Mouse (Mus musculus): Measurements from ENCODE around the gene Atp11a.

Gene Atp11a

GRCm38 (mm10) chr8:12756391-12757157 is at the start of gene Atp11a:
Gene Atp11a (plus strand): TSS chr8:12757014.
- DNase-seq (ENCODE audit: inconsistent age in 2 of 2, low spot score in 1 of 2), result peak; percentile 83 to 86

DNA sequence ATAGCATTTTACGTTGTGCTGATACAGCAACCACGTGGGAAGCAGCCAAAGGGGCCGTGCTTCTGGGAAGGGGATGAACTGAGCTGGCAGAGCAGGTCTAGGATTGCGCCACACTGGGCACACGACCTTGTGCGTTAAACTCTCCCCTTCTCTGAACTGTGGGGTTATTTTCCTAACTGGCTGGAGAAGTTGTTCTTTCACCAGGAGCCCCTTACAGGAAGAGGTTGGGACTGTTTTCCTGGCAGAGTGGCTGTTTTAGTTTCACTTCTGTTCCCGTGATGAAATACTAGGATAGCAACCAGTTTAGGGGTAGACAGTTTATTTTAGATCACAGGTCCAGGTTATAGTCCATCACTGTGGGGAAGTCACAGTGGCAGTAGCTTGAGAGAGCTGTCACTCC is 45.2 kb upstream of the Atp11a start:
- peak; percentile 47 to 83 for DNase-seq (ENCODE audit: inconsistent age in 2 of 2, low spot score in 1 of 2)

- no peak for DNase-seq (ENCODE audit: inconsistent age in 2 of 2, low spot score in 1 of 2)
Measured at GRCm38 (mm10) chr8:12715861-12716585, 40.8 kb upstream of the Atp11a start.

- DNase-seq (ENCODE audit: inconsistent age in 2 of 2, low spot score in 1 of 2), result no peak
Measured at GRCm38 (mm10) chr8:12719091-12719490, 37.7 kb upstream of the Atp11a start.

DNA sequence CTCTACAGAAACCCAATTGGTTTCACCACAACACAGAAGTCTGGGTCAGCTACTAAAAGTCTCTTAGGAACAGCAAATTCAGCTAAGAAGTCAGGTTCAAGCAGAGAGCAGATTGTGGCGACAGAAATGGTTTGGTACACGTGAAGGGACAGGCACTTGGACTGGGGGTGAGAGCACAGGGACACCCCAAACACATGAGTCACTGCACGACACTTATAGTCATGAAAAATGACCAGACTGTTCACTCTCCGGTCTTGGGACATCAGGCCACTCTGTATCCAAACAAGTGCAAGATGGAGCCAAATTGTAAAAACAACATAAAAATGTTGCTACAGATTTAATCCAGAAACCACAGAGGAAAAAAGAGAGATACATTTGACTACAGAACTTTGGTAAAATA is 28.2 kb upstream of the Atp11a start:
- peak; percentile 51 to 68 for DNase-seq (ENCODE audit: inconsistent age in 2 of 2, low spot score in 1 of 2)

- peak; percentile 92 to 95 for DNase-seq (ENCODE audit: inconsistent age in 2 of 2, low spot score in 1 of 2)
Measured at GRCm38 (mm10) chr8:12730780-12731179, 26.0 kb upstream of the Atp11a start.

DNA sequence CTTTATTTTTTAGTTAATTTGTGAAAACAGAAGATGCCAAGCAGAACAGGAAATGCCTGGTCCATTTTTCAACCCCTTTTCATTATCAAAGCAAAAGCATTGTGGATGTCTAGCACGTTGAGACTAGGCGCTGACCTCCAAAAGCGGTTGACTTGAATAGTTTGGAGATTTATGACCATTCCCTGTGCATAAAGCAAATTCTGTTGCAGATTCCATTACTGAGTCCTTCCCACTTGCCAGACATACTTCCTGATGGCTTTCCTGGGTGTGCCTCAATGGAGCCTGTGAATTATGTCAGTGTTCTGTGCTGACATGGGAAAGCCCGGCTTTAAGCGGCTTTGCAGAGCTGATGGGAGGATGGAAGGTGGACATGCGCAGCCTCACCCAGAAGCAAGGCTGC is 24.4 kb upstream of the Atp11a start:
- DNase-seq (ENCODE audit: inconsistent age in 2 of 2, low spot score in 1 of 2), result peak; percentile 27 to 64

- no peak for DNase-seq (ENCODE audit: inconsistent age in 2 of 2, low spot score in 1 of 2)
Measured at GRCm38 (mm10) chr8:12739113-12739512, 17.7 kb upstream of the Atp11a start.

GRCm38 (mm10) chr8:12743390-12743789 is 13.4 kb upstream of the Atp11a start:
- no peak for DNase-seq (ENCODE audit: inconsistent age in 2 of 2, low spot score in 1 of 2)

DNA sequence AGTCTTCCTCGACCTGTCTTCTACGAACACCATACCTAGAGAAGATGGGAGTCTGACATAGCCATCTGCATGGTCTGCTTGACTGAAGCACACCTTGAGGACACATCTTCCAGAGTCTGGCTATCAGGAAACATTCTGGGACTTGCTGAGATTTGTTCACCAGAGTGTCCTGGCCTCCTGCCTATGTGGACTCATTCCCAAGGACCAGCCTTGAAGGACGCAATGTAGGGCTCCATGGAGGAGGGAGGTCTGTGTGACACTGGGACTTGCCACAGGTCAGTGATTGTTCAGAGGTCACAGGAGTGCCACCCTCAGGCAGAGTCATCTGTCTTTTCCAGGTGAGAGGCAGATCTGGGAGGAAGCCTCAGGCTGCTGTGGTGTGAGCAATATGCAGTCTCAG is 8.6 kb upstream of the Atp11a start:
- DNase-seq (ENCODE audit: inconsistent age in 2 of 2, low spot score in 1 of 2), result peak; percentile 81 to 92

DNA sequence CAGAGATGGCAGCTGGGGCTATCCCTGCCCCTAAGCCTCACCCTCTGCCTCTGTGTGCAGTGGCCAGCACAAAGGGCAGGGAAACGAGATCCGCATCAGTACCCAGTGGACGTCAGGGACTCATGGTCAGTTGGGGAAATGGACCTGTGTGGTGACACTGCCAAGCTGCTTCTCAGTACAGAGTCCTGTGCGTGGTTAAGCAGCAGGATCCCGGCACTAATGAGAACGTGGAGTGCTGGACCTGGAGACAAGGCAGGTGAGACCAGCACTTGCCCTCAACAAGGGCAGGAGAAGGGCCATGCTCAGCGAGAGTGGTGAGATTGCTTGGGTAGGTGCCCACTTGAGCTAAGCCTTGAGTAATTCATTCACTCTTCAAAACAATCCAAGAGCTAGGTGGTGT is 7.7 kb upstream of the Atp11a start:
- no peak for DNase-seq (ENCODE audit: inconsistent age in 2 of 2, low spot score in 1 of 2)

GRCm38 (mm10) chr8:12753054-12753453 is 3.8 kb upstream of the Atp11a start:
- no peak for DNase-seq (ENCODE audit: inconsistent age in 2 of 2, low spot score in 1 of 2)

DNA sequence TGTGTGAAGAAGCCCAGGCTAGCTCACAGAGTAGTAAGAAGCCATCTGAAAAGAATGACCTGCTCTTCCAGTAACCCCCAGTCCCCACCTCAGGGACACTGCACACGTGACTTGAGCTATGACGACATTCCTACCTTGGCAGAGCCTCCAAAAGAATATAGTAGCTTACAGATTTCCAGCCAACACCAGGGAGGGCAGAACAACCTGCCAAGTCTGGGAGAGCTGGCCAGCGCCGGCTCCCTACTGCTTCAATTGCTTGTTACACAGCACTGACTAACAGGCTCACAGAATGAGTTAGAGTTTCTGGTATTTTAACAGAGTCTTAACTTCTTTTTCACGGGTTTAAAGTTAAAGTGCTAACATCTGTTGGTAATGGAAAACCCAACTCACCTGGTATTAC is 2.7 kb upstream of the Atp11a start:
- peak in 1 of 2 experiments; percentile 6 for DNase-seq (ENCODE audit: inconsistent age in 2 of 2, low spot score in 1 of 2)

GRCm38 (mm10) chr8:12755312-12755711 is 1.5 kb upstream of the Atp11a start:
- DNase-seq (ENCODE audit: inconsistent age in 2 of 2, low spot score in 1 of 2), result peak; percentile 47 to 71

GRCm38 (mm10) chr8:12755826-12756225 is 988 bp upstream of the Atp11a start:
- DNase-seq (ENCODE audit: inconsistent age in 2 of 2, low spot score in 1 of 2), result no peak

DNA sequence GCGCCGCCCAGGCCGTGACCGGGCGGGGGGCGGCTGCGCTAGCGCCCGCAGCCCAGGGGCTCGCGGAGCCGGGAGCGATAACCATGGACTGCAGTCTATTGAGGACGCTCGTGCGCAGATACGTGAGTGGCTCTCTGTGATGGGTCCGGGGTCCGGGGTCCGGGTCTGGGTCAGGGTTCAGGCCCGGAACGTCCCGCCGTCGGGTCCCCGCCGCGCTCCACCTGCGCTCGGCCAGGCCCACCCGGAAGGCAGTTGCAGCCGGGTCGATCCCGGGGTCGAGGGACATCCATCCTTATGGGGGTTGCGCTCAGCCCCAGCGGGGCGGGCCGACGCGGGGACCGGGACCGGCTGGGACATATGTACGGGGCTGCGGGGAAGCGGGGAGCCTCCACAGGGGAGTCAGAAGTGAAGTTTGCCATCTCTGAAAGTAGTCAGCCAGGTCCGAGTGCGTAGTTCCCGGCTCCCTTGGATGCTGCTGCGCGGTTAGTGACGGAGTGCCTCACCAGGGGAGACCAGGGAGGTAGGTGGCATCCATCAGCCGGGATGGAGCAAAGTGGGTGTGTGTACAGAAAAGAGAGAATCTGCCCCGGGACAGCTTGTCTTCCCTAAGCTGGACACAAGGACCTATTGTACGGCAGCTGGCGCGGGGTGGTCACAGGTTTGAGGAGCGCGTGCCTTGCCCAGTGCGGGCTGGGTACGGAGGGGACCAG is 572 bp downstream of the Atp11a start:
- DNase-seq (ENCODE audit: inconsistent age in 2 of 2, low spot score in 1 of 2), result peak; percentile 59 to 86

DNA sequence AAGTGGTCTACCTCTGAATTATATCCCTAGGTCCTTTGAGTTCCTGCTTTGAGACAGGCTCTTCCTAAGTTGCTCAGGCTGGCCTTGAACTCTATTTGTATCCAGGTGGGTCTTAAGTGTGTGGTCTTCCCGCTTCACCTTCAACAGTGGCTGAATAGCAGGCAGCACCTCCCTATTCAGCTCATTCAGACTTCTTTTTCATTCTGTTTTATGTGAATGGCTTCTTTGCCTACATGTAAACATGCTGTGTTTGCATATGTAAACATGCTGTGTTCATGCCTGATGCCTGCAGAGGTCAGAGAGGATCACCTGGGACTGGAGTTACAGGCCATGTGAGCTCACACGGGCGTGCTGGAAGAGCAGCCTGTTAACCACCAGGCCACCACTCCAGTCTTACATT is 3.1 kb downstream of the Atp11a start:
- DNase-seq (ENCODE audit: inconsistent age in 2 of 2, low spot score in 1 of 2), result no peak

- DNase-seq (ENCODE audit: inconsistent age in 2 of 2, low spot score in 1 of 2), result no peak
Measured at GRCm38 (mm10) chr8:12761873-12762272, 5.1 kb downstream of the Atp11a start.

GRCm38 (mm10) chr8:12763565-12764108 is 6.8 kb downstream of the Atp11a start:
- DNase-seq (ENCODE audit: inconsistent age in 2 of 2, low spot score in 1 of 2), result no peak

DNA sequence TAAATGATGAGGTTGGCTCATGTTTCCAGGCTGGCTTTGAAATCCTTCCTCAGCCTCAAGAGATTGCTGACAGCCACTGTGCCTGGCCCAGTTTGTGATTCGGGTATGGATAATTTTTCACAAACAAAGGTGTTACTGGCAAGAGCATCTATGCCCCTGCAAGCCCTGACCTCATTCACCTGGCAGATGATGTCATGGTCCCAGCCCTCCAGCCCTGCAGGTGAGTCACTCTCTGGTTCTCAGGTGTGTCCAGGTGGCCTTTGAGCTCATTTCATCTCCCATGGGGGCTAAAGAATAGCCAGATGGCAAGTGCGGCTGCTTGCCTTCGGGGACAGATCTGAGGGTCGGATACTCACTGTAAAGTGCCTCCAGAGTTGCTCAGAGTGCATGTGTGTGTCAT is 8.2 kb downstream of the Atp11a start:
- DNase-seq (ENCODE audit: inconsistent age in 2 of 2, low spot score in 1 of 2), result no peak

GRCm38 (mm10) chr8:12767176-12767575 is 10.4 kb downstream of the Atp11a start:
- no peak for DNase-seq (ENCODE audit: inconsistent age in 2 of 2, low spot score in 1 of 2)
